Mouse (Mus musculus) erythroblast, embryonic 14.5 days (primary cell): ENCODE results near the gene Slc1a3.

Source experiments
- GATA1 ChIP-seq: IDR thresholded peaks from 2 replicates; pipeline ENCODE4 v1.6.1; 2012; ENCODE audit warnings: low read length, inconsistent platforms, mixed read lengths
- TAL1 ChIP-seq: IDR thresholded peaks from 3 replicates; pipeline ENCODE4 v1.6.1; 2012; ENCODE audit warnings: low read length, inconsistent platforms, mixed read lengths

DNA sequence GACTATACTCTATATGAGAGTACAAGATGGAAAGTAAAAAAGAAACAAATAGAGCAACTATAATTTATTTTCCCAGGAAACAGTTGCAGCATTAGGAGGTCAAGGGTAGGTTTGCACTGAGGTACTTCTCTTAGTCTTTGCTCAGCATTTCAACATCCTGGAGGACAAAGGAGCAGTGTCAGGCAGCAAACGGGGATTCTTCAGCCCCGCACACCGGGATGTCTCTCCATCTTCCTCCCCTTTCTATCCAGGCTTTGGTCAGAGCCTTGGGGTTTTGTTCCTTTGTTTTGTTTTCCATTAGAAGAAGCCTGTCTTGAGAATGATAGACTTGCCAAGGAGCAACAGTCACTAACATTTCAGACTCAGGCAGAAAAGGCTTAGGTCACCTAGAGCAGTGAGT, 10.4 kb upstream of the Slc1a3 start:
- no peak for TF ChIP-seq GATA1
- no peak for TF ChIP-seq TAL1
